Mouse (Mus musculus) kidney, postnatal 4 days (tissue): ENCODE results near the gene Dnajc12.
"Not testable (repeated sequence)": the region's sequence is repeated elsewhere in the genome, so short reads cannot be mapped to it uniquely, and the experiment has no call there.

Experiments
- DNase-seq, 2 experiments: peaks; one replicate each; pipeline ENCODE4 v3.0.0; 2021; ENCODE audit warnings: mixed read lengths in 2 of 2

The Dnajc12 gene

DNA sequence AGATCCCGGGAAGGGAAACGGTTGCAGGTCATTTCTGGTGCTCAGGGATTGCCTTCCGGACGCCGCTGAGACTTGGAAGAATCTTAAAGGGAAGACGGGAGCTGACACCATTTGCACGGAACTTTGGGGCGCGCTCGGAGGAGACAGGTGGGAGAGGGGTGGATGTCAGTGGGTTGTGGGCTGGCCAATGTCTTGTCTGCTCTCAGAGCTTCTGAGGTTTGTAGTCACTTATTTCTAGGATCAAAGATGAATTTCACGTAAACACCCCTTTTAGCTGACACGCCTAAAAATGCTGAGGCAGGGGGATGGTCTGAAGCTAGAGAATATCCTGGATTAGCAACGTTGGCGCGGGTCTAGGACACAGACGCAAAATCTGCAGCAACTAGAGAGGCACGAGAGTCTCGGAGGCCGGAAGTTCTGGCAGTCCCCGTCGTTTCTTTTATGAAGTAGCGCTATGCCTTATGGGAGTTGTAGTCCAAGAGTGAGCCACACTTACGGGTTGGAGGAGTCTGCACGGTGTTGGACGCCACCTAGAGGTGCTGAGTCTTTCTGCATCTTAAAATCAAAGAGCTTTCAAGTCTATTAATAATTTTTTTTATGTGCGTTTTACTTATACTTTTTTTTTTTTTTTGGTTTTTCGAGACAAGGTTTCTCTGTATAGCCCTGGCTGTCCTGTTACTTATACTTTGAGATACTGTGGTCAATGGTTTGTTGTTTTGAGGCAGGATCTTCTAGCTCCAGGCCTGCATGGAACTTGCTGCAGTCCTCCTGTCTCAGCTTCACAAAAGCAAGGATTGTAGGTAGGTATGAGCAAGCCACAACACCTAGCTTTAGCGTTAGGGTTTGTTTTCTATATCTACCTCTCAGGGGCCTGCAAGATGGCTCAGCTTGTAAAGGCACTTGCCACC is at the start of gene Dnajc12:
Dnajc12 (plus strand) TSS at position 72 of the 908 bp plus-strand sequence.
- peak; percentile 78 to 88 for DNase-seq

DNA sequence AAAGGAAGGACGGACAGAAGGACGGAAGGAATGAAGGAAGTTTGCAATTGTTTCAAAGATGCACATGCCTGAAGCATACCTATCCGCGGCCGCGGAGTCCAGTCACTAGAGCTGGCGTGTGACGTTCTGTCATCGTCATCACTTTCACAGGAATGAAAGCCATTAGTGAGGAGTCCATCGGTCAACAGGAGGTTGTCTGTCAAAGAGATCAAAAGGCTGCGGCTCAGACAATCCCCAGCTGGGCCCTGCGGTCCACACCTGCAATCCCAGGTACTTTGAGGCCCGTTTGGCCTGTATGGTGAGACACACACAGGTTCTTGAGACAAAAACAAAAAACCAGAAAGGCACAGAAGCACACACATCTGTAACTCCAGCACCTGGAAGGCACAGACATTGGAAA is 45.3 kb upstream of the Dnajc12 start:
- DNase-seq = peak; percentile 7 to 13

DNA sequence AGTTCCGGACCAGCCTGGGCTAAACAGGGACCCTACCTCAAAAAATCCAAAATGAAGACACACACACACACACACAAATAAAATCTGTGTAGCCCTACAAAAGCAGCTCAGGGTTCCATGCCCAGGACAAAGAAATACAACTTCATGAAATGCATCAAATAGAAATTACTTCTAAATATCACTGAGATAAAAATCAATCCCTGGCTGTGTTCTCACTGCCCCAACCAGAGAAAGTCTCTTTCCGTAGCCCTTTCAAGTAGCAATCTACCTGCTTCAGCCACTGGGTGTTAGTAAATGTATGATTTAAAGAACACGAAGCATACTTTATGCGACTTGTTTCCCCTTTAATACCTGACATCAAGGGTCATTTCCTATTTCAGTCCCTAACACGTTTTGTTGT is 44.9 kb upstream of the Dnajc12 start:
- no peak for DNase-seq

DNA sequence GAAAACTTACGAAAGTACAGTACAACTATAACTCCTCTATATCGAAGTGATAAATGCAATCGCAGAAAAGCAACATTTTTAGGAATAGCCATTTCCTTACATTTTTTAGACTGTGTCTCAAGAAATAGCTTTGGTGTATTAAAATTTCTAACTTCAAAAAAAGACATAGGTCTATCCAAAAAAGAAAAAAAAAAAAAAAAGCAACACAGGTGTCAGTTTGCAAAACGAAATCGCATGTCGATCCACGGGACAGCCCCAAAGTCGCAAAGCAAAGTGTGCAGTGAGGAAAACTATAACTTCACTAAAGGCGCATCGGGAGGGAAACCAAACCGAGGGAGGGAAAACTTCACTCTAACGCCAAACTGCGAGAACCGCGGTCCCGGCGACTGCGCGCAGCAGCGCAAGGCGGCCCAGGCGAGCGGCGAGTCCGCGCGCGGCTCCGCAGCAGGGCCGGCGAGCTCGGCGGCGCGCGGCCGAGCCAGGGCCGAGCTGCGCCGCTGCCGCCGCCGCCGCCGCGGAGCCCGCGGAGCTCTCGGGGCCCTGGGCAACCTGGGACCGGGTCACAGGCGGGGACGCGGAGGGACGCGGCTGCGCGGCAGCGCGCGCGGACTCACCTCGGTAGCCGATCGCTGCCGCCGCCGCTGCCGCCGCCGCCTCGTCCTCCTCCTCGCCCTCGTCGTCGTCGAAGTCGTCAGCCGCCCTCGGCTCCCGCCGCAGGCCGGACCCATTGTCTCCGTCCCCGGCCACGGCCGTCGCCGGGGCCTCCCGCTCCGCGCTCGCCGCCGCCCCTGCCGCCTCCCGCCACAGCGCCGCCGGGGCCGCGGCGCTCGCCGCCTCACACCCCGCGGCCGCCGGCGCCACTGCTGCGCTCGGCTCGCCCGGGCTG is 44.0 kb upstream of the Dnajc12 start:
- DNase-seq = peak; percentile 69 to 79

DNA sequence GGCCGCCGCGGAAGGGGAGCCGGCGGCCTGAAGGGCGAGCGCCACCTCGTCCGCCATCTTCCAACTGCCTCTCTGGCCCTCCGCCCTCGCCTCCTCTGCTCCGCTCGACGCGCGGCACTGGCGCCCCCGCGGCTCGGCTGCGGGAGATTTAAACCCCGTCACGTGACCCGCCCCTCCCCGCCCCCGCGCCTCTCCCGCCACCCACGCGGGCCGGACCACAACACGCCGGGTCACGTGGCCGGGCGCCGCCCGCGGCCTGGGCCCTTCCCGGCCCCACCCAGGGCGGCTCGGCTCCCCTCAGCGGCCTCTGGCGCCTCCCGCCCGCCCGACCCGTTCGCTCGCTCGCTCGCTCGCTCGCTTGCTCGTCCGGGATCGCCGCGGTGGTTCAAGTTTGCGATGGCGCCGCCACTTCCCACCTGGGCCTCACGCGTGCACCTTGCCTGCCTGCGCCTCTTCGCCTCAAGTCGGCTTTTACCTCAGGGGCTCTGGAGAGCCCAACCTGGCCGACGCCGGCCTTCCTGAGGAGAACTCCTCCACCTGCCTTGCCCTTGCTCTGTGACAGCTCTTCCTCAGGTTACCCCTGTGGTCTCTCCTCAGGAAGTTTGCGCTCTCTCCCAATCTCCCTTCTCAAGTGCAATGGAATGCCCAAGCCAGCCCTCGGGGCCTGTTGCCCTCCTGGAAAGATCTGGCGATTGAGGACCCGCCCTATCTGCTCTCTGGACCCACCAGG is 43.2 kb upstream of the Dnajc12 start:
- DNase-seq = peak; percentile 94 to 96

DNA sequence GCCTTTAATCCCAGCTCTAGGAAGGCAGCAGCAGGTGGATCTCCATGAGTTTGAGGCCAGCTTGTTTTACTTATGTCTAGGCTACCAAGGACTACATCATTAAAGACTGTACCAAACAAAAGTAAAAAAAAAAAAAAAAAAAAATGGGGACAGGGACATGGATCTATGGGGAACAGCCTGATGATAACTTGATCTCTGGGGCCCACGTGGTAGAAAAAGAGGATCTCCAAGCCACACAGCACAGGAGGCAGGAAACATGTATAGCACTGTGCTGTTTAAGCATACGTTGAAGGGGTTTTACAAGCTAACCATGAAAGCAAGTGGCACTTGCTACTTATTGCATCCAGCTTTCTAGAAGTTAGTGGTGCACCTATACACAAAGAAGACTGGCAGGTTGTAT is 40.9 kb upstream of the Dnajc12 start:
- DNase-seq = no peak

DNA sequence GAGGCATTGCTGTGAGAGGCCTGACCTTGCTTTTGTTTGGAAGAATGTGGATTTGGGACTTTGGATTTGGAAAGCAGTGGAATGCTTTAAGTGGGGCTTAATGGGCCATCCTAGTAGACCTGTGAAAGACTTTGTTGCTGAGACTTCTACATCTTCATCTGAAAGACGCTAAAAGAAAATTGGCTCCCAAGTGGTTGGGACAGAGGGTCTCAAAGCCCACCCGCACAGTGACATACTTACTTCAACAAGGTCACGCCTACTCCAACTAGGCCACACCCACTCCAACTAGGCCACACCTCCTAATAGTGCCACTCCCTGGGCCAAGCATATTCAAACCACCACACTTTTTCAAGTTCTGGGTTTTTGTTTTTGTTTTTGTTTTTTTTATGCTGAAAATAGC is 37.5 kb upstream of the Dnajc12 start:
- no peak for DNase-seq

DNA sequence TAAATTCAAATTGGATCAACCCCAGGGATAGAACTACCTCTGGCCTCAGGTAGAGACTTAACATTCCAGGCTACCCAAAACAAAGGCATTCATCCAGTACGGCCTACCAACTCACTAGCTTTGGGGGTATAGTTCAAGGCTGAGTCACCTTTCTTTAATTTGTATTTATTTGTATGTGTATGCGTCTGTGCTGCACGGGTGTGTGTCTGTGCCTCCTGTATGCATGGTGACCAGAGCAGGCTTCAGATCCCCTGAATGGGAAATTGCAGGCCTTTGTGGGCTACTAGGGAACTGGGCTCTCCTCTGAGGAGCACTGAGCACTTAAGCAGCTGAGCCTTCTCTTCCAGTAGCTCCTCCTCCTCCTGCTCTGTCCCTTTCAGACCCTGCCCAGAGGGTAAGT is 34.0 kb upstream of the Dnajc12 start:
- no peak for DNase-seq

DNA sequence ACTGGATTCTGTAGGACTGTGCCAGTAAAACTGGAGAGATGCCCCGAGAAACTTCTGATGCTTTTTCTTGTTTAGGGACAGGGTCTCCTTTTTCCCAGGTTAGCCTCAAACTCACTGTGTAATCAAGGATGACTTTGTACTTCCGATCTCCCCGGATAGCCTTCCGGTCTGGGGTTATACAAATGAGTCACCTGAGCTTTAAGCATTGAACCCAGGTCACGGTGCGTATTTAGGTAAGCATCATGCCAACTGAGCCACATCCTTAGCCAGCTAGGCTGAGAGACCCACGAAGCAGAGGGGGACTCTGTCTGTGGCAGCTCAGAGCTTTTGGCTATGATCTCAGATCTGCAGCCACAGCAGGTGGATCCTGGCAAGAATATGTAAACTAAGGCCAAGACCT is 31.6 kb upstream of the Dnajc12 start:
- no peak for DNase-seq

DNA sequence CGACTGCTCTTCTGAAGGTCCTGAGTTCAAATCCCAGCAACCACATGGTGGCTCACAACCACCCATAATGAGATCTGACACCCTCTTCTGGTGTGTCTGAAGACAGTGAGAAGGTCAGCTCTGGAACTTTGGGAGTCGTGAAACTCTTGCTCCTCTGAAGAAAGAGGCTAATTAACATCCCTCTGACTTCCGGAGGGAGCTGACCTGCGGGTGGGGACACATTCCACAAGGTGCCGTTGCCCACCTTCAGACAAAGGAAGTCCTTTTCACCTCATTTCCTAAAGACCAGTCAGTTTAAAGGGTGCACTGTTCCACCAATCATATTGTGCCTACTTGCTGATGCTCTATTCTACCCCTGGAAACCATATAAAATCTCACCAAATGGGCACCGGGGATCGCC is 31.1 kb upstream of the Dnajc12 start:
- not testable (repeated sequence) for DNase-seq

DNA sequence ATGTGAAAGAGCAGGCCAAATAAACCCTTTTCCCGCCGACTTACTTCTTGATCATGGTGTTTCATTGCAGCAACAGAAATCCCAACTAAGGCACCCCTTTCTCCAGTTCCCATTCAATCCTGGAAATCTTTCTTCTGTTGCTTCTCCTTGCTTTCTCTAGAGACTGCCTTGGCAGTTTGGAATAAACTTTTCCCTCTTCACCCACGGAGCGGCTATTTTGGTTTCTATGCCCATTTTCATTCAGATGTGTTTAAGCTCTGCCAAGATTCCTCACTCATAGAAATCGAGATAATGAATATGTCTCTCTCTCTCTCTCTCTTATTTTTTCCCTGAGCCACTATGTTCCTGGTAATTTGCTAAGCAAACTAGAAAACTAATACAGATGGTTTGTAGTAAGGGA is 30.1 kb upstream of the Dnajc12 start:
- no peak for DNase-seq

DNA sequence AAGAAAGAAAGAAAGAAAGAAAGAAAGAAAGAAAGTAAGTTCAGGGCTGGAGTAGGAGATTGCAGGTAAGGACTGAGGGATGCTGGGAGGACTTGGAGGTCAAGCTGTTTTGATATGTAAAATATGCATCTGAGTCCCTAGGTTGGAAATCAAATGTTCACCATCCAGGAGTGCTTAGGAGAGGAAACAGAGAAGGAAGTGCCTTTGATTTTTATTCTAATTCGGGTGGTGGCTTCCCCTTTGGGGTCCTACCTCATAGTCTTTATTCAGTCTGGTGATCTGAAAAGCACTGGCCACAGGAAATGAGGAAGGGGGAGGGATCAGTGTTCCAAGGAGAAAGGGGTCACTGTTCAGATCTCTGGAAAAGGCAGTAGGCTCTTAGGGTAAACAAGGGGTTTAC is 21.7 kb upstream of the Dnajc12 start:
- no peak for DNase-seq

DNA sequence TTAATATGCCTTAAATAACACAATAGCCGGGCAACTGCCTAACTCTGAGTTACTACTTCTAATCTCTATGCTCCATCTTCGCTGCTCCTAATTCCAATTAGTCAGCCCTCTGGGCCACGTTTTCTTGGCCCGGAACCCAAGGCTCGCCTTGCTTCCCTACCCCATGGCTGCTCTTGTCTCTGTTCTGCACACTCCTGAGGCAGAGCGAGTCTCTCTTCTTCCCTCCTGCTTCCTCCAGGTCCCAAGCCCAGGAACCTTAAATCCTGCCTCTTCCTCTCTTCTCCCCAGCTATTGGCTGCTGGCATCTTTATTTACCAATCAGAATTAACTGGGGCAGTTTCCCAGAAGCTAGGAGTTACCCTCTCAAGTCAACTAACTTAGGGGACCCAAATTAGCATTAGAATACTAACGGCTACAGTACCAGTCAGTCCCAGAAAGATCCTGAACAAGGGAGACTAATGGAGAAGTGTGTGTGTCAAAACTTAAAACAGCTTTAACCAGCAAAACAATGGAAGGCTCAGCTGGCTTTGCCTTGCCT is 16.3 kb upstream of the Dnajc12 start:
- DNase-seq = no peak

DNA sequence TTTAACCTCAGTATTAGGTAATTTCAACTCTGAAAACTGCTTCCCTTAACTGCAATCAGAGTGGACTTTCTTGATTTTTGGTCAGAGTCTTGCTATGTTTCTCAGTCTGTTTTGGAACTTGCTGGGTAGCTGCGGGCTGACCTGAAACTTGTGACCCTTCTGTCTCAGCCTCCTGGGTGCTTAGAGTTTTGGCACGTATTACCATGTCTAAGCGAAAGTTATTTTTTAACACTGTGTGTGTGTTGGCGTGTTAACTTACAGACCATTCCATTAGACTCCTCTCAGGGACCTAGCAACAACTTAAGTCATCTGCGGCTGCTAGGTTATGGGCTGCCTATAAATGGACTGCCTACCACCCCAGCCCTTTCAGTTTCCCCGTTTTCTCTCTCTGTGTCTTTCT is 14.9 kb upstream of the Dnajc12 start:
- DNase-seq = no peak

DNA sequence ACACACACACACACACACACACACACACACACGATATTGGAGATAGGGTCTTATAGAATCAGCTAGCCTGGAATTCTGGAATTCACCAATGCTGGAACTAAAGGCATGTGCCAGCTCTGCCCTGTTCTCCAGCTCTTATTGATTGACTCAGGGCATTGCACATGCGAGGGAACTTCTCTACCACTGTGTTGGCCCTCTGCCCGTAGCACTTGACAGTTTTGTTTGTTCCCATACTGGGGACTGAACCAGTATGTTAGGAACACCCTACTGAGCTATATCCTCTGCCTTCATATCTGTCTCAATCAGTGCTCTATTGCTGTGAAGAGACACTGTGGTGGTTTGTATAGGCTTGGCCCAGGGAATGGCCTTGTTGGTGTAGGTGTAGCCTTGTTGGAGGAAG is 14.2 kb upstream of the Dnajc12 start:
- no peak for DNase-seq

DNA sequence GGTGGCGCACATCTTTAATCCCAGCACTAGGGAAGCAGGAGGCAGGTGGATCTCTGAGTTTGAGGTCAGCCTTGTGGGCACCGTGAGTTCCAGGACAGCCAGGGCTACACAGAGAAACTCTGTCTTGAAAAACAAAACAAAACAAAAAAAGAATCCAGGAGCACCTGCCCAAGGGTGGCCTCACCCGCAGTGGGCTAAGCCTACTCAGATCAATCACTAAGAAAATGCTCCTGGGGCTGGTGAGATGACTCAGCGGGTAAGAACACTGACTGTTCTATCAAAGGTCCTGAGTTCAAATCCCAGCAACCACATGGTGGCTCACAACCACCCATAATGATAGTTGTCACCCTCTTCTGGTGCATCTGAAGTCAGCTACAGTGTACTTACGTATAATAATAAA is 5.9 kb upstream of the Dnajc12 start:
- DNase-seq = no peak

DNA sequence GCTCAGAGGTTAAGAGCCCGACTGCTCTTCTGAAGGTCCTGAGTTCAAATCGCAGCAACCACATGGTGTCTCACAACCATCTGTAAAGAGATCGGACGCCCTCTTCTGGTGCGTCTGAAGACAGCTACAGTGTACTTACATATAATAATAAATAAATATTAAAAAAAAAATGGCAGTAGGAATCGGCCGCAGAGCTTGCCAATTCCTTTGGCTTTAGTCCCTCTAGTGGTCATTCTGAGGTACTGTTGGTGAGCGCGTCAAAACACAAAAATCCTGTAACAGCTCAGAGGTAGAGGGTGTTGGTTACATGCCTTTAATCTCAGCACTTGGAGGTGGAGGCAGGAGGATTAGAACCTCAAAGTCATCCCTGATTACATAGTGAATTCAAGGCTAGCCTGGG is 4.8 kb upstream of the Dnajc12 start:
- peak; percentile 62 to 72 for DNase-seq

DNA sequence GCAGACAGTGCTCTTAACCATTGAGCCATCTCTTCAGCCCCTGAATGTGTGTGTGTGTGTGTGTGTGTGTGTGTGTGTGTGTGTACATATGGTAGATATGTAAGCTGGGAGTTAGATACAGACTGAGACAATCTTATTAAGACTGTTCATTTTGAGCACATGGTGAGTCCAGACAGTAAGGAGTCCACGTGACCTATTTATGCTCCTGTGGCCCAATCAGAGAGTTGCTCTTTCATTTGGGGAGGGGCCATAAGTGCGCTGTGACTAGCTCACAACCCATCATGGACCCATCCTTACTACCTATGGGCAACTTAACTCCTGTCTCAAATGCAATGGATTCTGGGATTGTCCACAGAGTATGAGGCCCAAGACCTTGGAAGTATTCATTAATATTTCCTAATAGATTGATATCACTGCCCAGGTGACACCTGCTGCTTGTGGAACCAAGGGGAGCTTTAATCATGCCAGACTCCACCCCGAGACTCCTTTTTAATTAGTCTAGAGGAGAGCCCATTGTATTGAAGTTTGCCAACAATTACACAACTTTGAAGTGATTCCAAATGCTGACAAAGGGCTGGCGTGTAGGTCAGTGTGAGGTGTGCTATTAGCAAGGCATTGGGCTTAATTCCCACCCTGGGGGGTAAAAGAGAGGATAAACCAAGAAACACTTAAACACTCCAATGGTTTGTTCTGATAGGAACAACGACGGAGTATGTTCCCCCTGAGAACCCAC is 3.1 kb upstream of the Dnajc12 start:
- DNase-seq = no peak

DNA sequence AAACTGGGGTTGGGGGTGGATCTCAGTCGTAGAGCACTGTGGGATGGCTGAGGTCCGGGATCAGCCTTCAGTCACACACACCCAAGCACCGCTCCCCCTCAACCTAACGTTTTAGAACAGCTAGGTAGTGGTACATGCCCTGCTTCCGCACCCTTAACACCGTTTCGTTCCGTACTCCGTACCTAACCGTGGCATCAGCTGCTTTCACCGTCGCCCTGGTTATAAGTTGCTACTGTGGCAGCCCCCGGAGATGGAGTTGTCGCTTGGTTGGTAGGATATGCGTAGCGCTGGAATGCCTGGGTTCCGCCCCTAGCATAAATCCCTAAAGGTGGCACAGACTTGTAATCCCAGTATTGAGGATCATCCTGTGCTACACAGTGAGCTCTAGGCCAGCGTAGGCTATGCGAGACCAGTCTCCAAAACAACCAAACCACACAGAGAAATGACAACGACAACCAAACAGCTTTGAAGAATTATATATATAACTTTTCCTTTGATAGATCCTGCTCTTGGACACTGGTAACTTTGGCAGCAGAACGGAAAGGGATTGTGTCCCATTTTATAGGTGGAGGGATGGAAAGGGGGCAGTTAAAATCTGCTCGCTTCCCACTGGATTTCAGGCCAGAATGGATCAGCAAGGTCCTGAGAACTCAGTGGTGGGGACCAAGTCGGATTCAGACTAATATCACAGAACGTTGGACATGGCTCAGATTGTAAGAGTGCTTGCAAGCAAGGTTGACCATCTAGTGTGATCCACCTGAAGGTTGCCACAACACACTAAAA is 554 bp upstream of the Dnajc12 start, which contains the start of gene Sirt1:
Sirt1 (minus strand) TSS at position 207 of the 783 bp plus-strand sequence.
- peak; percentile 6 to 31 for DNase-seq

DNA sequence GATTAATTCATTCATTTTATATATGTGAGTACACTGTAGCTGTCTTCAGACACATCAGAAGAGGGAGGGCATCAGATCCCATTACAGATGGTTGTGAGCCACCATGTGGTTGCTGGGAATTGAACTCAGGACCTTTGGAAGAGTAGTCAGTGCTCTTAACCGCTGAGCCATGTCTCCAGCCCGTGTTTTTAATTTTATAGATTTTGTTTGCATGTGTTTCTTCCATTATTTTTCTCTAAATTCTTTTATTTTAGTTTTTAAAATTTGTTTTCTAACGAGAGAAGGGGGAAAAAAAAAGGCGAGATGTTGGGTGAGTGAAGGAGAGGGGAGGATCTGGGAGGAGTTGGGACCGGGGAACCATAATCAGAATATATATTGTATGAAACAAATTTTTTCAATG is 3.7 kb downstream of the Dnajc12 start:
- not testable (repeated sequence) for DNase-seq

DNA sequence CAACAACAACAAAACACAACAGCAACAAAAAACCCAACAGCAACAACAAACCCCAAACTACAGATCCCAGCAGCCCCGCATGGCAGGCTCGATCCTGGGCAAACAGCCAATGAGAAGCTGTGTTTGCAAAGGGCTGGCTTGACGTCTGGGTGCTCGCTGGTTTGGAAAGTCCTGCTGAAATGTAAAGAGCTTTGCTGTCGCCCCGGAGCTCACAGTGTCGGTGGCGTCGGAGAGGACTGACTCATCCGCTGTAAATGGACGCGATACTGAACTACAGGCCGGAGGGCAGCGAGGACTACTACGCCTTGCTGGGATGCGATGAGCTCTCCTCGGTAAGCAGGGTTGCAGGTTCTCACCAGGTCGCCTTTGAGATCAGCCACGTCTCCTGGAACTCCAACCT is 4.2 kb downstream of the Dnajc12 start:
- DNase-seq = peak; percentile 83 to 89
